Mouse (Mus musculus) left cerebral cortex, adult 8-10 months (tissue): Measurements from ENCODE around the gene Gtf2ird2. TPM values are rescaled to one million over a fixed set of nuclear protein-coding genes. Genes with fewer than 3 reads are reported as not detected.

Experiments
- DNase-seq, 2 experiments: peaks; one replicate each; pipeline ENCODE4 v3.0.0; 2022; ENCODE audit warnings: low spot score in 2 of 2
- total RNA-seq, 4 experiments: library from RNA; stranded (reverse); gene quantifications; 2 replicates each; pipeline ENCODE4 v1.2.4; 2022

Gene Gtf2ird2
- total RNA-seq, 4 experiments from 2014 or later: 16.8 to 19.3 (median 18.2) TPM

DNA sequence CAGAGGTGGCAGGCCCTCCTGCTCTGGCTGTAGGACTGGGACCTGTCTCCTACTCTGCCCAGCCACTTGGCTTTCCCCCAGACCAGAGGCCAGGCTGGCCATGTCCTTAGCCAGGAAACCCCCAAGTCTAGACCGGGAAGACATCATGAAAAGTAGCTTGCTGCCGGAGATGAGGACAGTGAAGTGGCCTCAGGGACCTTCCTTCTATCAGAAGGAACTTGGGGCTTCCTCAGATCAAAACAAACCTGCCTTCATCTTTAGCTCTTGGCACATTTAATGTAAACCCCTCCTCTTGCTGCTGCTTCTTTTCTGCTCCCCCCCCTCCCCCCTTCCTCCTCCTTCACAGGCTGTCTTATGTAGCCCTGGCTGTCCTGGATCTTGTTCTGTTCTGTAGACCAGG, 50.4 kb downstream of the Gtf2ird2 start:
- DNase-seq: no peak

DNA sequence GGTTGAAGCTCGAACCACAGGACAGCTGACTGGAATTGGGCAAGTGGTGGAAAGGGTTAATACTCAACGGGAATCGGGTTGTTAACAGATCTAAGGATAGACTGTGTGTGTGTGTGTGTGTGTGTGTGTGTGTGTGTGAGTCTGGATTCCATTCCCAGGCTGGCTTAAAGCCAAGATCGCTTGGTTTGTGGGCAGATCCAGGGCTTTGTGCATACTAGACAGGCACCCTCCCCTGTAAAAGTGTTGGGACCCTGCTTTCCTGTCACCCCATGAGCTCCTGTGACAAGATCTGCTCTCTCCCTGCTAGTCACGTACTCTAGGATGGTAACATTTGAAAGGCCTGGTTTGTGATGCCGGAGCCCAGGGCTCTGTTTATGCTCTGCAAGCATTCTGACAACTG, 51.3 kb downstream of the Gtf2ird2 start:
- DNase-seq: no peak

DNA sequence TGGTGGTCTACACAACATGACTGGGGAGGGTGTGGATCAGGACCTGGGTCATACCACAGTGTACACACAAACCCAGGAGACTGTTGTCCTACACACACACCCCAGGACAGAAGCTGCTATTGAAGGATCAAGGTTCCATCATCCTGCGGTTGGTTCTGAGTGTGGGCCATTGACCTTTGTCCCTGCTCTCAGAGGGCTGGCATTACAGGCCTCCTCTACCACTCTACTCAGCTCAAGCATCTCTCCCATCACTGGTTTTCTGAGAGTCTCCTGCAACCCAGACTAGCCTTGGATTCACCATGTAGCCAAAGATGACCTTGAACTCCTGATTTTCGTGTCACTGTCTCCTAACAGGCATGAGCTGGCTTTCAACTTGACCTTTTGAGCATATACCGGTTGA, 52.4 kb downstream of the Gtf2ird2 start:
- no peak for DNase-seq

DNA sequence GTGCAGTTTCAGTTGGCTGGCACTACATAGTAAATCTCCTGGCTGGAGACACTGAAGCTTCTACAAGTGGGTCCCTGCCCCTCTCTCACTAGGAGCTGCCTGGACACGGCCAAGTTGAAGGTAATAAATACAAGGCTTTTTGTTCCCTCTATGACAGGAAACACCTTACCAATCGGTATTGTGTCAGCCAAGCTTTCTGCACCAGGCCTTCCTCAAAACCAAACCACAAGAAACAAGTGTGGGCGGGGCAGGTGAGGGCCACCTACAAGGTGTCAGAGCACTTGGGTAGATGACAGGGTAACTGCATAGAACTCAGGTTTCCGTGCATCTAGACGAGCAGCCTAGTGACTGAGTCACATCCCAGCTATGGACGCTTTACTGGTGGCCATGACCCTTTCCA, 53.0 kb downstream of the Gtf2ird2 start:
- DNase-seq: no peak

DNA sequence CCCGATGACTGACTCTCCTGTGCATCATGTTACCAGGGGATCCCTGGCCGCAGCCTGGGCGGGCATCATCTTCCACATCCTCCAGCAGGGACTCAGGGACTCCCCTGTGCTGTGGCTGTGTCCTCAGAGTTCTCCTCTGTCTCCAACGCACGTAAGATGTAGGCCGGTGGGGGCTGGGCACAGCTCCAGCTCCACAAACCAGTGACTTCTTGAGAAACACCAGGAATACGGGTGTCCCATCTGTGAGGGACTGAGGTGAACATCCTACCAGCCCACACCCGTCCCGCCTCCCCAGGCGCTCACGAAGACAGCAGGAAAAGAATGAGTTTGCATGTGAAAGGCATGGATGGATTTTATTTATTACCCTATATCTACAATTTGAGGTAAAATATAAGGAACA, 53.7 kb downstream of the Gtf2ird2 start:
- peak in 1 of 2 experiments; percentile 42 for DNase-seq

DNA sequence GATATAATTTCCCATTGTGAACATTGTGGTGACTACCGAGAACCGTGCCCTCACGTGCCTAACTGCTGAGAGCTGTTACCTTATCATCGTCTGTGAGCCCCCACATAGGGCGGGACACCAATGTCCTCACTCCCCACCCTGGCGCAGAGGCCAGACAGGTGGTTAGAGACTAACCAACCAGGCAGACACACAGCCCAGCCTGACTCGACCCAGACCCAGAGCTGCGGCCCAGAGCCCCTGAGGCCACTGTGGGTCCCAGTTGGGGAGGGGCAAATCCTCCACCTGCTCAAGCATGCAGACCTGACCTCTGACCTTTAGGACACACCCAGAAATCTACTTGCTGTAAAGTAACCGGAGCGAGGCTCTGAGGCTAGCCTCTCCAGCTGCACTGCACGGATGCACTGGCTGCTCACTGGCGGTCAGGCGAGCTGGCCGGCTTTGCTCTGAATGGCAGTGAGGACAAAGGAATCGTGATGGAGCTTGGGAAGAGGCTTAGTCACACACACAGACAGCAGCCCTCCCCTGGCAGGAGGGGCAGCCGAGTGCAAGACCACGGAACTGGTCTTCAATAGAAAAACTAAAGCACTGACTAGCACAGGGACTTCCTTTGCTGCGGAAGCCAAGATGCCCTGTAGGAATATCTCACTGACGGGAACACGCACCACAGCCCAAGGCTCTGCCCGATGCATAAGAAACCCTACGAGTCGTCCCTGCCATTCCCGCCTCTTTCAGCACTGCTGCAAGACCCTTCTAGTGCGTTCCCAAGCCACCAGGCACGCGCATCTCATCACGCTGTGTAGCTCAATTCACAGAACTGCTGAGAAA, 54.3 kb downstream of the Gtf2ird2 start:
- DNase-seq: peak in 1 of 2 experiments; percentile 43

DNA sequence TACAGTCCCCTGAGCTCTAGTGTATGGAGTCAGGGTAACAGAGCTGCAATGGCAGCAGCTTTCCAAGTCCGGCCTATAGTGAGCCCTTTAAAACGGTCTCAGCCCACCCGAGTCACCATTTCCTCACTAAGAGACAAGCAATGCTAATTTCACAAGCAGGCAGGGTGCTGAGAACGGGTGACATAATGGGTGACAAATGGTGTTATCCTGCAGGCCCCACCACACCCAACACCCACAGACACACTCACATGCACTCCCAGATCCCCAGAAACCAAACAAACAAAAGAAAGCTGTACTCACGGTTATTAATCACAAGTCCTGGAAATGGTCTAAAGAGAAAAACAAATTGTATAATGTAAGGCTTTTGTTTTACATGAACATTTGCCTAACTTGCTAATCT, 58.0 kb downstream of the Gtf2ird2 start:
- no peak for DNase-seq

DNA sequence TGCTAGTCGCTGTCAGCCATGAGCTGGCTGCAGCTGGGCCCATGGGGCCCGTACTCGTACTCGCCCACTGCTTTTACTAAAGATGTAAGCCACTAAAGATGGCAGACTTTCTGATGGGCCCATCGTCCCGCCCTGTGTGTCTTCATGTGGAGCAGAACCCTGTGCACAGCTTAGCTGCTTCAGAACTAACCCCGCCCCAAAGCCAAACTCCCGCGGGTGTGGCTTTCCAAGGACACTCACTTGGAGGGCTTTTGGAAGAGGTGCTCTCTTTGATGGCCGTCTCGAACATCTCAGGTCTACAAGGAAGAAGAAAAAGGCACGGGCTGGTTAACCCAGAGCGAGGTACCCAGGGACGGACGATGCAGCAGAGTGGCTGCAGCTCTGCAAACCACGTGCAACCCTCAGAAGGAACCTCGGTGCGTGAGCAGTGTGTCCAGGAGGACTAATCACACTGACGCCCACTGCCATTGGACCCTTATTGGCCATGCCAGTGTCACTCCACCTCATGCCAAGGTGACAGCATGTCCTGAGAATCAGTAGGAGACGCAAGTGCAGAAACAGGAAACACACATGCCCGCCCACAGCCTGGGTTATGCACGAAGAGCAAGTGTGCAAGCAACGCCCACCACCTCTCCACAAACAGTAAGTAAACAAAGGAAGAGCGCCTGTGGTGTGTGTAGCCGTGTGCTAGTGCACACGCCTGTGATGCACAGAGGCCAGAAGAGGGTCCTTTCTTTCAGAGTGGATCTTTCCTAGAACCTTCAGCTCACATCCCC, 60.0 kb downstream of the Gtf2ird2 start:
- no peak for DNase-seq

DNA sequence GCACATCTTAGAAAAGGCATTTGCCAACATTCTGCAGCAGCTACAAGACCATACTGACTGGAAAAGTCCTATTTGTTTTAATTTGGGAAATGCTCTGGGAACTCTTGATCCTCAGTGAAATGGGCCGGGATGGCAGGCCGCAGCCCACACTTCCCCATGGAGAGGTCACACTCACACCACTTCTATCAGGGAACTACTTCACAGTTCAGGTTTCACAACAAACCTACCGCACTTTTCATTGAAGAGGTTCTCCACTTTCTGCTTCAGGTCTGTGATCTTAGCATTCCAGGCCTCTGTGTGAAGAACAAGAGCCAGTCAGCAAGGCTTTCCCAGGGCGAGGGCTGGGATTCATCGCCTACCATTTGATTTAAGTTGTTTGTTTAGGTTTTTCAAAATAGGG, 61.1 kb downstream of the Gtf2ird2 start:
- no peak for DNase-seq

DNA sequence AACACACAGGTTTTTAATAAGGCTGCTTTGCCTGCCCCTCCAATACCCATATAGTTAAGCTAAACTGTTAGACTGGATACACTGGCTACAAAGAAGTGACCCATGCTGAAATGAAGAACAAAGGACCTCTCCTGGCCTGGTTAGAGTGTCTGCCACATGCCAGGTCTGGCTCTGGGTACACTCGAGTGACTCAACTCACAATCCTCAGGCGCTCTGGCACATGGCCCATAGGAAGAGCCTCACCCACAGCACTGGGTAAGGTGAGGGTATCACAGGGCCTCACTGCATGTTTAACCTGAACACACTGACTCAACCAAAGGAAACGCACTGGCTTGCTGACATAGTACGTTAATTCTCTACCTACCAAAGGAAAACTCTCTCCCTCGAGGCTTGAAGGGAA, 62.3 kb downstream of the Gtf2ird2 start:
- DNase-seq: no peak

DNA sequence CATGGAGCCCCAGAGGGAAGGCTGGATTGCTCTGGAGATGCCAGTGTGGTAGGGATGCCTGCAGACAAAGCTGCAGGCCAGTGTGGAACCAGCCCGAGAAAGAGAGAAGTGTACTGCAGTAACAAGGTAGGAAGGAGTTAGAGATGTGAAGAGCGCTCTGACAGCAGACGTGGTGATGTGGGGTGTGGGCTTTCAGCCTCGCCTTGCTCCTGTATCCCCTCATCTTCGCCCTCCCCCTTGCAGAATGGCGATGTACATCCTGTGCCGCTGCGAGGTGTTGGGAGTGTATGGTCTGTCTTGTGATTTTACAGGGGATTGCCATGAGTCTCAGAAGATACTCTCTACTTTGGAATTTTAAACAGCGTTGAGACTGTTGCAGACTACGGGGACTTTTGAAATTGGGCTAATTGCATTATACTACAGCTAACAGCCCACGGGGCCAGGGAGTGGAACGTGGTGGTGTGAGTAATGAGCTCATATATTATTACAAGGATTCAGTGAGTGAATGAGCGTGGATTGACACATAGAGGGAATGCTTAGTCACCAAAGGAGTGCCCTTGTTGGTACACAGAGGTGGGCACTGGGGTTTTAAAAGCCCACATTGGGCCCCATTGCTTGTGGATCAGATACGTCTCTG, 64.9 kb downstream of the Gtf2ird2 start:
- no peak for DNase-seq

DNA sequence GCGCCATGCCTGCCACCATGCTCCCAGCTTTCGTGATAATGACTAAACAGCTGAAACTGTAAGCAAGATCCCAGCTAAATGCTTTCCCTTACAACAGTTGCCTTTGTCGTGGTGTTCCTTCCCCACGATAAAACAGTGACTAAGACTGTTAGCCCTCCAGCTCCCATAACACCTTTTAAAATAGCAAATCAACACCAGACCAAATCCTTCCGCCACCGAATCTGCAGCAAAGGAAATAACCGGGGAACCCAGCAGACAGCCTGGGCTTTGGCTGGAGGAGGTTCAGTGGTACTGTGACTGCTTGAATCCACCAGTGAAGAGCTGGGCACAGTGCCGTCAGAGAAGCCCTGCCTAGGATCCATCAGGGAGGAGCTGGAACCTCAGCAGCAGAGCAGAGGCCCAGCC, 65.4 kb downstream of the Gtf2ird2 start:
- peak in 1 of 2 experiments; percentile 52 for DNase-seq

DNA sequence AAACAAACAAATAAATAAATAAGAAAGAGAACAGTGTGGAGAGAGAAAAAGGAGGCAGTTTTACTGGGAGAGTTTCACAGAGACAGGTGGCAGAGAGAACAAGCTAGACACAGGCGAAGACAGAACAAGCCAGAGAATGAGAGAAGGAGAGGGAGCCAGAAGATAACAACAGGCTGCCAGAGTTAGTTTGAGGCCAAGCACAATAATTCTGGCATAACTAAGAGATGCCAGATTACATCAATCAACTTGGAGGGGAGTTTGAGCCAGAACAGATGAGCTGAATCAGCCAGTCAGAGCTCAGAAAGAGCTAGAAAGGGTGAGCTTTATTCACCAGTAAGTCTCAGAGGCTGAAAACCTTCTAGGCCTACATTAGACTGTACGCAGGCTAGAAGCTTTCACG, 66.8 kb downstream of the Gtf2ird2 start:
- no peak for DNase-seq

DNA sequence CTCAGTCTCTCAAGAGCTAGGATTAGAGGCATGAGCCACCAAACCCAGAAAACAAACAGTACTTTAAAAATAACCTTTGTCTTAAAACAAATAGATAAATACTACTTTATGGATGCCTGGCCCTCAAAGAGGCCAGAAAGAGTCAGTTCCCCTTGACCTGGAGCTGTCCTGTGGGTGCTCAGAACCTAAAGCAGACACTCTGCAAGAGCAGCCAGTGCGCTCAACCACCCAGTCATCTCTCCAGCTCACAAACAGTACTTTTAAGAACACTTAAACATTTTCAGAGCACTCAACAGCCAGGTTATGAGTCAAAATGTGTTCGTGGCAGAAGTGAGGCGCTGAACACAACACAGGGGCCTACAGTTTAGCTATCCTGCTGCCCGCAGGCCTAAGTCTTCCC, 67.3 kb downstream of the Gtf2ird2 start:
- no peak for DNase-seq

DNA sequence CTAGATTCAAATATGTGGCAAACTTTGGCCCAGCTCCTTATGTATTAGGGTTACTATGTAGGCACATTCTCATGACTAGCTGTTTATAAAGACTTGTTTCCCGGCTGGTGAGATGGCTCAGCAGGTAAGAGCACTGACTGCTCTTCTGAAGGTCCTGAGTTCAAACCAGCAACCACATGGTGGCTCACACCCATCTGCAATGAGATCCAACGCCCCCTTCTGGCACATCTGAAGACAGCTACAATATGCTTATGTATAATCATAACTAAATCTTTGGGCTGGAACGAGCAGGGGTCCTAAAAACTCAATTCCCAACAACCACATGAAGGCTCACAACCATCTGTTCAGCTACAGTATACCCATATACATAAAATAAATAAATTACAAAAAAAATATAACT, 70.0 kb downstream of the Gtf2ird2 start:
- DNase-seq: no peak

DNA sequence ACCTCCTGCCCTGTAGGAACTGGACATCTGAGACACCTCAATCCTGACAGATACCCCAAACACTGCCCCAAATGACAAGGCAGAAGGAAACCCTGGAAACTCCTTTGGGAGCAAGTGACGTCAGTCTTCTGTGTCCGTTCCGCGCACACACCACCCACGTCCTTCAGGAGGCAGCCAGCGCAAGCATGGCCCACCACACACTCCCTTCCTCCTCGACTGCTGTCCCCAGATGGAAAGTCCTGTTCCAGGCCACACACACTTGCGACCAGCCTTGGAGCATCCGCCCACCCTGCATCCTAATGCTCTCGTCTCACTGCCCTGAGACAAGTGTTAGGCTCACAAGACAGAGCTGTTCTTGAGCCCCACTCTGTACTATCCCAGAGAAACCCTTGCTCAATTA, 71.5 kb downstream of the Gtf2ird2 start:
- DNase-seq: peak in 1 of 2 experiments; percentile 69

DNA sequence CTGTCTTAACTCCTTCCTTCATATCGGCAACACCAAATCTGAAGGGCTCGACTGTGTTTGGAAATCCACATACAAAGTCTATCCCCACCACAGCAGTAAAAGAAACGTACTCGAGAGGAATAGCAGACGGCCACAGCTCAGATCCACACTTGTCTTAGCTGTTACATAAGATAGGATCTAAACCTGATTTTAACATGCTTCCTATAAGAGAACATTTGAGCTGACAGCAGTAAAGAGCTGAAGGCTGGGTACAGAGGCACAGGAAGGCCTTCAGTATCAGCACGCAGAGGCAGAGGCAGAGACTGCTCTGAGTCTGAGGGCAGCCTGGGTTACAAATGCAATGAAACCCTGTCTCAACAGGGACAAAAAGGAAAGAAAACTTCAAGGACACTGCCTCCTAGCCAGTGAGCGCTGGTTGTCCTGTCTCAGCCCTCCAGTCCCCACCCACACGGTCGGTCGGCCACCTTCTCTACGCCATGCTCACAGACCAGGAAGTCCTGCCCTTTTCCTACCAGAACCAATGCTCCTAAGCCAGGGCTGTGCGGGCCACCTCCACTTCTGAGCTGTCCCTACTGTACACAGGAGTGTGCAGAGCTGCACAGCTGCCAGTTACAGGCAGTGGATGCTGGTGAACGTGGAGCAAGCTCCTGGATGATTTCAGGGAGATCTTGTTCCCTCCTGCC, 73.7 kb downstream of the Gtf2ird2 start:
- no peak for DNase-seq

DNA sequence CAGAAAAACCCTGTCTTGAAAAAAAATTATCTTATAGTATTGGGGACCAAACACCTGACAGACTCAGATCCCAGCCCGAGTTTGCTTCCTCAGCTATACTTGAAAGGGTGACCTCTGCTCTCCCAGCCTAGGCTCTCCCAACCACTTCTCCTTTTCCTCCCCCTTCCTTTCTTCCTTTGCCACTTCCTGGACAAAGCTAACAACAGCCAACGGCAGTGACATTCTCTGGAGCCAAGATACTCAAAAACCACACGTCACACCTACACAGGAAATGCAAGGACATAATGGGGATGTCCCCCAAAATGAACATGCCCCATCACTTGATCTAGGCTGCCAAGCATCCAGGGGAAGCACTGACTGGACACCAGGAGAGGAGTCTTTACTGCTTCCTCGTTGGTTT, 74.6 kb downstream of the Gtf2ird2 start:
- DNase-seq: no peak

DNA sequence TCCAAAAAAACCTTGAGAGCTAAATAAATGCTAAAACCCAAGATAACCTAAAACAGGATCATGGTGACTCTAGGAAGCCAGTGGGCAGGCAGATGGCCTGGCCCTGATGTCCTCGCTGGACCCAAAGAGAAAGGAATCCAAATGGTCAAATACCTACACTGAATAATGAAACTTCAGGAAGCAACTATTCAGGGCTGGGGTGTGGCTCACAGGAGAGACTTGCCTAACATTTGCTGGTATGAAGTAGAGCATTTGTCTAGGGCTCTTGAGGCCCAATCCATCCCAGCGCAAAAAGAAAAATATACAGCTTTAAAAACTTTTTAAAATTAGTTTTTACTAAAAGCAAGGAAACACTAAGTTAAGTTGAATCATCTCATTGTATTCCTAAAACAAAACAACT, 75.1 kb downstream of the Gtf2ird2 start:
- DNase-seq: no peak

DNA sequence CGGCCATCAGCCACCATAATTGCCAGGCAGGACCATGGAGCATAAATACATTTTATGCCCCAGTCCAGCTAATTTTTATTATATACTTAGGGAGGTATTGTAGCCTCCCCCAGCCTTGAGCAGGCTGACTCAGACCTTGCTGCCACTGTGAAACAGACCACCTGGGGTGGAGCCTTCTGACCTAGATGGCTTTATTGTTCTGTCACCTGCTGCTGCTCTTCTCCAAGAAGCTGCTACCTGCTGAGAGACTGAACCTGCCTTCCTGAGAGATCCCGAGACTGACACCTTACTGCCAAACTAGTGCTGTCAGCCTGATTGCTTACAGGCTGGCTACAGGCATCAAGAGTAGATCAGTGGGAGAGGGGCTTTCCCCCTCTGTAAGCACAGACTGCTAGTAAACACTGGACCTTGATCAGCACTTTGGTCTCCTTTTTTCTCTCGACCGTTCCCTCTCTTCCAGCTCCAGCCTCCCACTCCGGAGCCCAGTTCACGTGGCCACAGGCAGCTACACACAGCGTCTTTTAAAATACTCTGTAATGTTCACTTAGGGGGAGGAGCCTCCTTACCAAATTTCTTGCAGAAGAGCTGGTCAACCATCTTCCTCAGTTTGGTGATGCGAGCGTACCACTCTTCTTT, 76.3 kb downstream of the Gtf2ird2 start:
- DNase-seq: no peak

DNA sequence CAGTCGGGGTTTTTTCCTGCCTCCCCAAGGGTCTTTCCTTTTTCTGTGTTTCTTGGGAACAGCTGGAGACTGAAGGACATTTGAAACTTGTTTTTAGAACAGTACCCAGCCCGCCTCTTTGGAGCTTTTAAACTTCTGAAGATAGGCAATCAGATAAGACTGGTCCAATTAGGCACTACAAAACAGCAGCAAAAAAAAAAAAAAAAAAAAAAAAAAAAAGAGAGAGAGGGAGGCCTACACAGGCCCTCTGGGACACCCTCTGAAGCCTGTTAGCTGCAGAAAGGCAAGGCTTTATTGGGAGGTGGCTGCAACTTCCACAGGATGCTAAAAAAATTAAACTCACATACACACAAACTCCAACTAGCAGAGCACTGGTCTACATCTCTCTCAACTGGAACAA, 82.1 kb downstream of the Gtf2ird2 start:
- DNase-seq: no peak
